Mouse (Mus musculus): Measurements from ENCODE around the gene Rdh16f1.
A peak's percentile ranks its signal among the peaks of the same experiment; 100 is the strongest.

DNA sequence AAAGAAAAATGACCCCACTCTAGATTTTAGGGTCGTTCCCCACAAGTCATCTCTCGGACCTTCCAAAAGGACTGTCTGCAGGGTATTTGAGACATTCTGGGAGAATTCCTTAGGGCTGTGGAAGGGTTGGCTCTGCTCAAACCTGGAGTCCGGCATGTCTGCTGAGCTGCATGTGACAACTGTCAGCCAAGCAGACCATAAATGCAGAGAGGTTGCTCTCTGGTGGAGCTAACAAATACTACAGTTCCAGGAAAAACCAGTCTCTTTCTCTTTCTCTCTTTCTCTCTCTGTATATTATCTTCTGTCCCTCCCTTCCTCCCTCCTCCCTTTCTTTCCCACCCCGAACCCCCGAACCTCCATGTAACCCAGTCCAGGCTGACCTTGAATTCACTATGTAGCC lies 25.2 kb upstream of the Rdh16f1 start:
- peak; percentile 66; the same call in 1 of the 2 replicates for TF ChIP-seq CTCF (IDR thresholded peaks at IDR 0.05; ENCODE audit: extremely low read depth, insufficient read length, insufficient replicate concordance, low read depth, low read length)
- TF ChIP-seq POLR2A (IDR thresholded peaks at IDR 0.05; ENCODE audit: low read depth, low read length): no peak

Measured in small intestine, adult 2 months (tissue).